Comparison of ENCODE assay signal across 9 mouse cellular contexts in the genomic region with DNA sequence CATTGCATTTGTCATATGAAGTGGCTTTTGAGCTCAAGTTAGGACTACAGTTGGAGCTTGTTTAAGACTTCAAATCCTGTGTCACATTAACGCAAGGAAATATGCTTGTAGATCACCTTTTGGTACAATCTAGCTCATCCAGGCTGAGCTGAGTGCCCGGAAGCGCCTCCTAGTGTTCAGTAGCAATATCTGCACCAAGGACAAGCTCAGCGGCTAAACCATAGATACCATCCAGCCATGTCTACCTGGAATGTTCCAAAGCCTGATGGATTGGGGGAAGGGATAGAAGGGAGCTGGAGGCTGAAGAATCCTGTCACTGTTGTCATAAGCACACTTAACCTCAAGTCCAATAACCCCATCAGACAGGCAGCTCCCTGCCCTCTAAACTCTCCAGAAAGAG.
A peak's percentile ranks its signal among the peaks of the same experiment; 100 is the strongest.
DNase-seq lines count a peak whose midpoint lies in the region; TF ChIP-seq lines count a peak whose summit lies in the region.
"Had no signal": no experiment of that assay in that cellular context is flagged by ENCODE, and none has a peak within 500 bp of the region (broad histone marks: within the 10 kb centered on the region; RNA-seq: fewer than 3 reads in every experiment).

No protein-coding gene starts in this region.

- TF ChIP-seq CTCF in layer of hippocampus, adult 2 months (conservative IDR thresholded peaks at IDR 0.05), result peak; percentile 86

- H3K27ac ChIP-seq in layer of hippocampus, adult 2 months, result no peak overlapping the region
- H3K27ac ChIP-seq: lung, embryonic 15.5 days had no signal

- H3K4me3 ChIP-seq in layer of hippocampus, adult 2 months, result no peak overlapping the region
- H3K4me3 ChIP-seq: lung, embryonic 15.5 days had no signal

- DNase-seq in adrenal gland, postnatal 25 days, result peak; percentile 18
- DNase-seq in adrenal gland, postnatal 4 days (ENCODE audit: low spot score in 2 of 2), result no peak
- peak in 1 of 2 experiments; percentile 29 for DNase-seq in layer of hippocampus, adult 2 months (ENCODE audit: low spot score in 2 of 2)
- no peak for DNase-seq in layer of hippocampus, adult 9-11 months
- DNase-seq in ES-CJ7 (ENCODE audit: low read depth, low spot score), result peak; percentile 55
- peak; percentile 41 for DNase-seq in induced T-regulatory cell, adult 2 months (ENCODE audit: low read depth)
- DNase-seq in Muller cell, postnatal 12 days (ENCODE audit: inconsistent ontology term), result no peak
- no peak for DNase-seq in layer of hippocampus, adult 8-10 months (ENCODE audit: low spot score in 2 of 2)

Comparison
In these comparisons a context has a peak if more than half of its experiments do, and no peak if none do; other contexts are left out.
1. DNase-seq: peak in adrenal gland, postnatal 25 days (single experiment), ES-CJ7 (single experiment) and induced T-regulatory cell, adult 2 months (single experiment); none in adrenal gland, postnatal 4 days (0 of 2), layer of hippocampus, adult 9-11 months (single experiment), Muller cell, postnatal 12 days (single experiment) and layer of hippocampus, adult 8-10 months (0 of 2).